Mouse (Mus musculus) limb, embryonic 12.5 days (tissue): ENCODE results near the gene Snrpg. TPM values are rescaled to one million over a fixed set of nuclear protein-coding genes. Genes with fewer than 3 reads are reported as not detected.

Experiments
- polyA plus RNA-seq: library from polyadenylated mRNA; unstranded; fragments of >200 nt; fragmentation: Nextera tagmentation; extraction: Ambion mirVana; gene quantifications from 2 replicates; pipeline ENCODE4 v1.2.1, GENCODE M21; 2016

Snrpg gene
- polyA plus RNA-seq, 1 experiment from 2014 or later = 790 TPM

Other genes starting within 250 kb of the Snrpg start
- gene Tgfa, start 176.1 kb upstream of the Snrpg start, polyA plus RNA-seq = 1.5 and 2.5 TPM in 2 replicates
- 145 and 146 TPM in 2 replicates for gene Fam136a, start 5.7 kb upstream of the Snrpg start, polyA plus RNA-seq
- gene Pcyox1, start 25.9 kb downstream of the Snrpg start, polyA plus RNA-seq = 76.4 and 79.3 TPM in 2 replicates
- gene Tia1, start 32.9 kb downstream of the Snrpg start, polyA plus RNA-seq = 298 and 331 TPM in 2 replicates
- gene Gm44790, start 55.4 kb downstream of the Snrpg start, polyA plus RNA-seq = 0.50 TPM in 1 of 2 replicates, not detected in the other
- 25.8 and 27.3 TPM in 2 replicates for gene C87436, start 67.1 kb downstream of the Snrpg start, polyA plus RNA-seq
- gene Pcbp1, start 155.0 kb downstream of the Snrpg start, polyA plus RNA-seq = 546 and 583 TPM in 2 replicates